Mouse (Mus musculus): Measurements from ENCODE around the gene Eif2b3.

Eif2b3 gene

GRCm38 (mm10) chr4:117120052-117120444 lies 100.8 kb downstream of the Eif2b3 start:
- in situ Hi-C loops (cut with MboI; ENCODE audit: unreplicated experiment in 2 of 2), result no loop called here

GRCm38 (mm10) chr4:117120445-117121414 lies 101.5 kb downstream of the Eif2b3 start:
- in situ Hi-C loops (cut with MboI; ENCODE audit: unreplicated experiment in 2 of 2), result no loop called here

GRCm38 (mm10) chr4:117122209-117122608 lies 103.0 kb downstream of the Eif2b3 start:
- in situ Hi-C loops (cut with MboI; ENCODE audit: unreplicated experiment in 2 of 2), result no loop called here

- in situ Hi-C loops (cut with MboI; ENCODE audit: unreplicated experiment in 2 of 2), result no loop called here
These were observed 104.5 kb downstream of the Eif2b3 start for GRCm38 (mm10) chr4:117123546-117124217.

GRCm38 (mm10) chr4:117124218-117124517 lies 105.0 kb downstream of the Eif2b3 start:
- in situ Hi-C loops (cut with MboI; ENCODE audit: unreplicated experiment in 2 of 2), result no loop called here

- in situ Hi-C loops (cut with MboI; ENCODE audit: unreplicated experiment in 2 of 2), result loop anchor here in 1 of 2 experiments (25.0 kb wide), 2 partner anchors 412 to 987 kb away; partner anchors contain the start of genes Ccdc163, Mmachc and Tesk2
These were observed 105.5 kb downstream of the Eif2b3 start for GRCm38 (mm10) chr4:117124518-117125347.

- in situ Hi-C loops (cut with MboI; ENCODE audit: unreplicated experiment in 2 of 2), result loop anchor here in 1 of 2 experiments (25.0 kb wide), 2 partner anchors 413 to 988 kb away; partner anchors contain the start of genes Ccdc163, Mmachc and Tesk2
These were observed 106.2 kb downstream of the Eif2b3 start, which contains the start of gene Btbd19 for GRCm38 (mm10) chr4:117125348-117125909. TSS of gene Btbd19 (minus strand) at chr4:117125725.

- in situ Hi-C loops (cut with MboI; ENCODE audit: unreplicated experiment in 2 of 2), result loop anchor here in 1 of 2 experiments (25.0 kb wide), 2 partner anchors 414 to 989 kb away; partner anchors contain the start of genes Ccdc163, Mmachc and Tesk2
These were observed 106.9 kb downstream of the Eif2b3 start for GRCm38 (mm10) chr4:117125910-117126674.

- in situ Hi-C loops (cut with MboI; ENCODE audit: unreplicated experiment in 2 of 2), result loop anchor here in 1 of 2 experiments (25.0 kb wide), 2 partner anchors 414 to 989 kb away; partner anchors contain the start of genes Ccdc163, Mmachc and Tesk2
These were observed 107.6 kb downstream of the Eif2b3 start, which contains the start of gene Tctex1d4 for GRCm38 (mm10) chr4:117126675-117127290. TSS of gene Tctex1d4 (plus strand) at chr4:117126794.

GRCm38 (mm10) chr4:117127991-117128686 lies 108.9 kb downstream of the Eif2b3 start:
- in situ Hi-C loops (cut with MboI; ENCODE audit: unreplicated experiment in 2 of 2), result loop anchor here in 1 of 2 experiments (25.0 kb wide), 2 partner anchors 416 to 991 kb away; partner anchors contain the start of genes Ccdc163, Mmachc and Tesk2

- in situ Hi-C loops (cut with MboI; ENCODE audit: unreplicated experiment in 2 of 2), result loop anchor here (10.0 to 25.0 kb wide), 3 partner anchors 418 to 993 kb away; partner anchors contain the start of genes Ccdc163 (in 1 of the 2), Mmachc (in 1 of the 2) and Tesk2 (in 1 of the 2)
These were observed 111.6 kb downstream of the Eif2b3 start for GRCm38 (mm10) chr4:117130790-117131189.

GRCm38 (mm10) chr4:117131198-117131597 lies 112.0 kb downstream of the Eif2b3 start:
- in situ Hi-C loops (cut with MboI; ENCODE audit: unreplicated experiment in 2 of 2), result loop anchor here (10.0 to 25.0 kb wide), 3 partner anchors 419 to 994 kb away; partner anchors contain the start of genes Ccdc163 (in 1 of the 2), Mmachc (in 1 of the 2) and Tesk2 (in 1 of the 2)

GRCm38 (mm10) chr4:117131890-117132793 lies 112.9 kb downstream of the Eif2b3 start:
- in situ Hi-C loops (cut with MboI; ENCODE audit: unreplicated experiment in 2 of 2), result loop anchor here (10.0 to 25.0 kb wide), 3 partner anchors 420 to 995 kb away; partner anchors contain the start of genes Ccdc163 (in 1 of the 2), Mmachc (in 1 of the 2) and Tesk2 (in 1 of the 2)

GRCm38 (mm10) chr4:117132794-117133143 lies 113.6 kb downstream of the Eif2b3 start:
- in situ Hi-C loops (cut with MboI; ENCODE audit: unreplicated experiment in 2 of 2), result loop anchor here (10.0 to 25.0 kb wide), 3 partner anchors 420 to 995 kb away; partner anchors contain the start of genes Ccdc163 (in 1 of the 2), Mmachc (in 1 of the 2) and Tesk2 (in 1 of the 2)

- in situ Hi-C loops (cut with MboI; ENCODE audit: unreplicated experiment in 2 of 2), result loop anchor here (10.0 to 25.0 kb wide), 3 partner anchors 421 to 996 kb away; partner anchors contain the start of genes Ccdc163 (in 1 of the 2), Mmachc (in 1 of the 2) and Tesk2 (in 1 of the 2)
These were observed 114.2 kb downstream of the Eif2b3 start for GRCm38 (mm10) chr4:117133366-117133796.
